Mouse (Mus musculus) heart, postnatal 0 days (tissue): ENCODE results near the gene Npepps.

Experiments used
- CTCF ChIP-seq: IDR thresholded peaks from 2 replicates; pipeline ENCODE4 v1.5.1; 2016; ENCODE audit warnings: antibody characterized with exemption, control low read depth, low read depth
- EP300 ChIP-seq: IDR thresholded peaks from 2 replicates; pipeline ENCODE4 v1.6.1; 2016; ENCODE audit warnings: antibody characterized with exemption, low read depth

GRCm38 (mm10) chr11:97328148-97328547 is 47.7 kb upstream of the Npepps start:
- TF ChIP-seq EP300 (no peak), CTCF (peak; percentile 96)
